Mouse (Mus musculus) embryo, embryonic 10 days (tissue): ENCODE data around the gene Zdhhc19.
A peak's percentile ranks its signal among the peaks of the same experiment; 100 is the strongest.
"Not testable (repeated sequence)": the region's sequence is repeated elsewhere in the genome, so short reads cannot be mapped to it uniquely, and the experiment has no call there.

Source experiments
- DNase-seq: peaks from one replicate; pipeline ENCODE4 v3.0.0-alpha.2; 2015; ENCODE audit warnings: low spot score

The Zdhhc19 gene

DNA sequence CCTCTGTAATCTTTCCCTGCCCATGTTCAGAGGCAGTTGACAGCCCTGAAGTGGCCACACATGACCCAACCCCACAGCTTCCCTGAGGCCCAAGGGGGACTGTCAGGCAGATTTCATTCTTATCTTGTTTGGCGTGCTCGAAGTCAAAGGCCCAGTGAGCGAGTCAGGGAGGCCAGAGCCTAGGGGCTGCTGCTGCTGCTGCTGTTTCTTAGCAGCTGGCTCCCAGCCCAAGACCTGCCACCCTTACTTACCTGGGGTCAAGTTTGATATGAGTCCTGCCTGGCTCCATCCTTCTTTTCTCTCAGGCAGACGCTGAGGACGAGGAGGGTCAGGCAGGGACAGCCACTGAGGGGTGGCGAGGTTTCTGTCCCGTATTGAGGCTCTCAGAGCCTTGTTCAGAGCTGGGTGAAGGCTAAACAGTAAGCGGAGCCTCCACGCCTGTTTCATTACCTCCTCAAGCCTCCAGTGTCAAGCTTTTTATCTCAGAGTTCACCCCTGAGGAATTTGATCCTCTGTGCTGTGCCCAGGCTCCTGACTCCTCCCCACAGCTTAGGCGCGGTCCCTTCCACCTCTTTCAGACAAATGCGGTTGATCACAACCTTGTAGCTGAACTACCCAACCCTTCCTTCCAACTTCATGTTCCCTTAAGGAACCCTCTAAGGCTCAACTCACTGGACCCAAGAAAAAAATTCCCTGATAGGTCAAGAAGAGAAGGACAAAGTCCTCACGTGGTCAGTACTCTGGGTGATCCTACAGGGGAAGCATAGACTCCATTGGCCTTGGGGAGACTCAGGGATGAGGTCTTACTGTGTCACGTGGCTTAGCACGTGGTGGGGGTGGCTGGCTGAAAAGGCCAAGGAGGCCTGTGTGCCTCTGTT is 8.6 kb upstream of the Zdhhc19 start, which contains the start of gene Slc51a:
Slc51a (minus strand) TSS at position 646 of the 878 bp plus-strand sequence.
- peak; percentile 33 for DNase-seq

DNA sequence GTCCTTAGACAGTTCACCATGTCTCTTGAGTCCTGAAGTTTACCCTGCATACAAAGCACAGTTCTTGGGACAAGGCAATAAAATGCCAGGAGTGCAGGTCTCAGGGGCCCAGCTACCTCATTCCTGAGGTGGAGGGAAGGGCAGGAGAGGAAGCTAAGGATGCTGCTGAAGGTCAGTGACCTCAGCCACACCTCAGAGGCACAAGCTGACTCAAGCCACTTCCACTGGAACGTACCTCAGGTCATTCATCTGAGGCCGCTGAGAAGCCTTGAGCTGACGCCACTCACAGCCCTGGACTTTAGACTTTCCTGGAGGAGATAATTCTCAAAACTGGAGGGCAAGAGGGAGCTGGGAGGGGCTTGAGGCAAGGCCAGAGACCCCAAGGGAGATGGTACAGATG is 7.1 kb upstream of the Zdhhc19 start:
- no peak for DNase-seq

- not testable (repeated sequence) for DNase-seq
Measured at GRCm38 (mm10) chr16:32494371-32494770, 1.7 kb upstream of the Zdhhc19 start.

GRCm38 (mm10) chr16:32498996-32499395 is 2.9 kb downstream of the Zdhhc19 start:
- no peak for DNase-seq

- peak; percentile 95 for DNase-seq
Measured at GRCm38 (mm10) chr16:32499430-32500037, 3.5 kb downstream of the Zdhhc19 start.

GRCm38 (mm10) chr16:32501459-32501858 is 5.4 kb downstream of the Zdhhc19 start:
- DNase-seq: no peak

- DNase-seq: no peak
Measured at GRCm38 (mm10) chr16:32502621-32503335, 6.7 kb downstream of the Zdhhc19 start.

DNA sequence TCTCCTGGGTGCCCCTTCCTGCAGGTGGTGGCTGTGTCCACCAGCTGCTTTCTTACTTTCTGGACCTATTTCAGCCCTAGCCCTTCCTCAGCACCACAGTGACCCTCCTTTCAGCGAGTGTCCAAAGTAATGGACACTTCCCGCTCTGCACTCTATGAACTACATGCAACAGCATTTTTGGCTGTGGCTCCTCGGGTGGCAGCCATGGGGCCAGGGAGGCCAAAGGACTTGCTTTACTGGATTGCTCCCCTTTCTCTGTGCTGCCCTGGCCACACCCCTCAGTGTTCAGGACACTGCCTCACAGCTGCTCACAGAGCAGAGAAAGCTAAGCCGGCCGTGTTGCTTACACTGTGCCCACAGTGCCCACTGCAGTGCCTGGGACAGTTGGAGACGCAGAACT is 7.6 kb downstream of the Zdhhc19 start:
- no peak for DNase-seq

DNA sequence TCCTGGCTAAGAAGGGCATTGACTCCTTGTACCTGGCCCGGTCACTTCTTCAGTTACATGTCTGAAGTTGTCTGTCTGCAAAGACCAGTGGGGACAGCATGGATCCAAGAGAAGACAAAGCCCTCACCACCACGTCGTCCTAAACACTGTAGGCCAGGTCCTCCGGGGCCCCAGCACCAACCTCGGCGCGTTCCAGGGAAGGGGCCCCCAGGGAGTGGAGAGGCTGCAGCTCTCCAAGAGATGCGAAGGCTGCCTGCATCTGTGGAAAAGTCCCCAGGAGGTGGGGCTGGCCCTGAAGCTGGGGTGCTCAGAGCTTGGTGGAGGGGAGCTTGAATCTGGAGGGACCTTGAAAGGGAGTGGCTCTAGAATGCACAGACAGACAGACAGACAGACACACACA is 10.2 kb downstream of the Zdhhc19 start:
- no peak for DNase-seq

GRCm38 (mm10) chr16:32506868-32507267 is 10.8 kb downstream of the Zdhhc19 start:
- no peak for DNase-seq

DNA sequence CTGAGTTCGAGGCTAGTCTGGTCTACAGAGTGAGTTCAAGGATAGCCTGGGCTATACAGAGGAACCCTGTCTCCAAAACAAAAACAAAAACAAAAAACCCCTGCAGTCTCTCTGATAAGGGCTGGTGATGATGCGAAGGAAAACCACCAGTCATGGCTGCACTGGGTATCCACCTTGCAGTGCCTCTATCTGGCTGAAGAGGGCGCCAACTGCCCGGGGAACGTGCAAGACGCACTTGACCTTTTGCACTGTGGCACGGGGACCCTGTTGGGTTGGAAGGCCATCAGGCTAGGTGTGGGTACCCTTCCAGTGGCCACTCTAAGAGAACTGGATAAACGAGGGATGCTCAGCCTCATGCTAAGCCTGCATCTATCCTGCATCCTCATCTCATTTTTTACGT is 11.3 kb downstream of the Zdhhc19 start:
- DNase-seq: peak; percentile 82

GRCm38 (mm10) chr16:32508035-32508434 is 12.0 kb downstream of the Zdhhc19 start:
- DNase-seq: no peak

- DNase-seq: no peak
Measured at GRCm38 (mm10) chr16:32508506-32509065, 12.5 kb downstream of the Zdhhc19 start.

DNA sequence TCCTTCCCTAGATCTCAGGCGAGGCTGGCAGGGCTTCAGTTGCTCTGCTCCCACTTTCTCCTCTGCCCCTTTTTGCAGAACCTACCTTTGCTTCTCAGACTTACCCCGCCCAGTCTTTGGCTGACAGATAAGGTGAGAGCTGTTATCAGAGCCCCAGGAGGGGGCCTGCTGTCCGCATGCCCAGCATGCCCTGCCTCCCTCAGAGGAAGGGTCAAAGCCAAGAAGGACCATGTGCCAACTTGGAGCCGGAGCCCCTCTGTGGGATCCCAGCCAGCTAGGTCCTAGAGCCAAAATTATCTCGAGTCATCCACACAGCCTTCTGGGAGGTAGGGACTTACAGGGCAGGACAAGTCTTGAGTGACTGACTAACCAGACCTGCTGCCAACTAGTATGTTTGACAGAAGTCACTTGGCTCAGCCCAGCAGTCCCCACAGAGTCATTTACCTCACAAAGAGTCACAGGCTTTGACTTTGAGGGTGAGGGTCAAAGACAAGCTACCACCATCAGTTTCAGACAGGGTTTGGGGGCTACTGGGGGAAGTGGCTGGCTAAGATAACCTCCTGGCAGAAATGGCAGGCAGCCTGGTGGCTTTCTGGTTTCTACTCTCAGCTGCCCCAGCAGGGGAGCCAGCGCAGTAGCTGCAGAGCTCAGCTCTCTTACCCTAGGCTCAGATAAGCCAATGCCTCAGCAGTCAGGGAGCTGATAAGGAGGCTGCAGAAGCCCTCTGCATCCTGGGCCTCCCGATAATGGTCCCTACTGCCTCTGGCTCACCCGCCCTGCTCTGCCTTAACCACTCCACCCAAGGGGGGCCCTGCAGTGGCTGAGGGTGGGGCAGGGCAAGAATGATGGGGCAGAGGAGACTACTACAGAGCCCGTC is 13.2 kb downstream of the Zdhhc19 start:
- DNase-seq: peak; percentile 47

GRCm38 (mm10) chr16:32510399-32511337 is 14.6 kb downstream of the Zdhhc19 start:
- DNase-seq: no peak

- no peak for DNase-seq
Measured at GRCm38 (mm10) chr16:32511338-32511734, 15.3 kb downstream of the Zdhhc19 start.

- no peak for DNase-seq
Measured at GRCm38 (mm10) chr16:32511827-32512490, 15.9 kb downstream of the Zdhhc19 start.

DNA sequence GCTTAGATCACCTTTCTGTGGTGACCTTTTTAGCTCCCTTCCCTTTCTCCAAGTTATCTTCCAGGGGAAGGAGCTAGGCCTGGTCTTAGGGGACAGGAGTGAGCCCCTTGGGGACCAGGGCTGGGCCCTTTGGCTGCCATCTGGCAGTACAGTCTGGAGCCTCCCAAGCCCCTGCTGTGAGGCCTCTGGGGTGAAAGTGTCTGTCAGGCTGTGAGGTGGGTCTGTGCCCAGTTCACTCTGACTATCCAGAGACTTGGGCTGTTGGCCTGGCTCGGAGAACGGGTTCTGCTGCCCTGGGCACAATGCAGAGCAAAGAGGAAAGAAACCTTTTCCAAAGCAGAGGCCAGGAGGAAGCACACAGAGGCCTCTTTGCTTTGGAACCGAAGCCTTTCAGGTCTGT is 16.9 kb downstream of the Zdhhc19 start:
- no peak for DNase-seq

GRCm38 (mm10) chr16:32513401-32513800 is 17.3 kb downstream of the Zdhhc19 start:
- no peak for DNase-seq

GRCm38 (mm10) chr16:32513948-32514347 is 17.9 kb downstream of the Zdhhc19 start:
- no peak for DNase-seq
